Mouse (Mus musculus): ENCODE data around the gene Atxn10. TPM values are rescaled to one million over a fixed set of nuclear protein-coding genes. Genes with fewer than 3 reads are reported as not detected.

Atxn10 gene
- polyA plus RNA-seq (2015; fragmentation: Nextera tagmentation; extraction: Ambion mirVana), result 283 and 286 TPM in 2 replicates

GRCm38 (mm10) chr15:85335671-85336300, at the start of gene Atxn10:
Gene Atxn10, plus strand, starts transcription at chr15:85336245.
- peak; percentile 8; the same call in 1 of the 2 replicates for ATAC-seq (ENCODE audit: insufficient number of reproducible peaks, low FRiP score, low TSS enrichment, low read depth)
- H3K36me3 ChIP-seq, result no peaks in the 10 kb centered on the region
- 11% methylated on average over 13 of the region's 19 CpGs for WGBS
- no peaks in the 10 kb centered on the region for H3K9me3 ChIP-seq
- H3K4me1 ChIP-seq, result peaks cover 13% of the 10 kb centered on the region
- no peaks in the 10 kb centered on the region for H3K27me3 ChIP-seq
- H3K9ac ChIP-seq, result peak within 1 kb of the TSS; percentile 68
- H3K4me3 ChIP-seq, result peak within 1 kb of the TSS; percentile 79
- H3K4me2 ChIP-seq, result peak within 1 kb of the TSS; percentile 57
- peak within 1 kb of the TSS; percentile 99 for H3K27ac ChIP-seq

GRCm38 (mm10) chr15:85294632-85295031, 41.4 kb upstream of the Atxn10 start:
- Histone ChIP-seq H3K36me3 (no peaks in the 10 kb centered on the region), H3K4me1 (peaks cover 29% of the 10 kb centered on the region), H3K27me3 (no peaks in the 10 kb centered on the region), H3K4me3 (no peak overlapping the region), H3K9me3 (no peaks in the 10 kb centered on the region), H3K9ac (no peak overlapping the region), H3K4me2 (no peak overlapping the region), H3K27ac (no peak overlapping the region)
- ATAC-seq (ENCODE audit: insufficient number of reproducible peaks, low FRiP score, low TSS enrichment, low read depth), result no peak
- WGBS, result 85% methylated on average over 3 of the region's 3 CpGs

- Histone ChIP-seq H3K4me3 (no peak overlapping the region), H3K4me1 (peaks cover 29% of the 10 kb centered on the region), H3K27me3 (no peaks in the 10 kb centered on the region), H3K27ac (no peak overlapping the region), H3K9me3 (no peaks in the 10 kb centered on the region), H3K36me3 (no peaks in the 10 kb centered on the region), H3K4me2 (no peak overlapping the region), H3K9ac (no peak overlapping the region)
- no peak for ATAC-seq (ENCODE audit: insufficient number of reproducible peaks, low FRiP score, low TSS enrichment, low read depth)
- WGBS, result 58% methylated on average over 8 of the region's 8 CpGs
Measured at GRCm38 (mm10) chr15:85295544-85295943, 40.5 kb upstream of the Atxn10 start.

- Histone ChIP-seq H3K4me1 (peaks cover 29% of the 10 kb centered on the region), H3K4me3 (no peak overlapping the region), H3K27me3 (no peaks in the 10 kb centered on the region), H3K36me3 (no peaks in the 10 kb centered on the region), H3K9ac (no peak overlapping the region), H3K9me3 (no peaks in the 10 kb centered on the region), H3K4me2 (no peak overlapping the region), H3K27ac (no peak overlapping the region)
- 52% methylated on average over 2 of the region's 2 CpGs for WGBS
- no peak for ATAC-seq (ENCODE audit: insufficient number of reproducible peaks, low FRiP score, low TSS enrichment, low read depth)
Measured at GRCm38 (mm10) chr15:85295977-85296376, 40.1 kb upstream of the Atxn10 start.

- Histone ChIP-seq H3K27me3 (no peaks in the 10 kb centered on the region), H3K36me3 (no peaks in the 10 kb centered on the region), H3K4me1 (peaks cover 29% of the 10 kb centered on the region), H3K9ac (no peak overlapping the region), H3K4me2 (no peak overlapping the region), H3K4me3 (no peak overlapping the region), H3K27ac (no peak overlapping the region), H3K9me3 (no peaks in the 10 kb centered on the region)
- no peak for ATAC-seq (ENCODE audit: insufficient number of reproducible peaks, low FRiP score, low TSS enrichment, low read depth)
- 86% methylated on average over 3 of the region's 3 CpGs for WGBS
Measured at GRCm38 (mm10) chr15:85296538-85296937, 39.5 kb upstream of the Atxn10 start.

GRCm38 (mm10) chr15:85298167-85298781, 37.8 kb upstream of the Atxn10 start:
- ATAC-seq (ENCODE audit: insufficient number of reproducible peaks, low FRiP score, low TSS enrichment, low read depth), result no peak
- H3K36me3 ChIP-seq, result no peaks in the 10 kb centered on the region
- H3K27me3 ChIP-seq, result no peaks in the 10 kb centered on the region
- peak overlapping the region; percentile 32 for H3K4me2 ChIP-seq
- H3K9me3 ChIP-seq, result no peaks in the 10 kb centered on the region
- H3K4me1 ChIP-seq, result peaks cover 29% of the 10 kb centered on the region
- 0 out of 2 replicates have a peak overlapping the region, but pooled peaks have one; percentile 4 for H3K4me3 ChIP-seq
- H3K27ac ChIP-seq, result peak overlapping the region; percentile 59
- no peak overlapping the region; the same call in 1 of the 2 replicates for H3K9ac ChIP-seq
- WGBS, result 16% methylated on average over 17 of the region's 17 CpGs

- Histone ChIP-seq H3K9ac (no peak overlapping the region), H3K9me3 (no peaks in the 10 kb centered on the region), H3K36me3 (no peaks in the 10 kb centered on the region), H3K4me2 (0 out of 2 replicates have a peak overlapping the region, but pooled peaks have one; percentile 32), H3K27me3 (no peaks in the 10 kb centered on the region), H3K4me3 (no peak overlapping the region), H3K4me1 (peaks cover 29% of the 10 kb centered on the region), H3K27ac (peak overlapping the region; percentile 51; the same call in 1 of the 2 replicates)
- ATAC-seq (ENCODE audit: insufficient number of reproducible peaks, low FRiP score, low TSS enrichment, low read depth), result no peak
- 72% methylated on average over 9 of the region's 9 CpGs for WGBS
Measured at GRCm38 (mm10) chr15:85298946-85299345, 37.1 kb upstream of the Atxn10 start.

GRCm38 (mm10) chr15:85303241-85303640, 32.8 kb upstream of the Atxn10 start:
- H3K4me3 ChIP-seq, result no peak overlapping the region
- H3K4me2 ChIP-seq, result no peak overlapping the region
- H3K27me3 ChIP-seq, result no peaks in the 10 kb centered on the region
- H3K27ac ChIP-seq, result no peak overlapping the region
- peaks cover 11% of the 10 kb centered on the region for H3K4me1 ChIP-seq
- ATAC-seq (ENCODE audit: insufficient number of reproducible peaks, low FRiP score, low TSS enrichment, low read depth), result no peak
- H3K9me3 ChIP-seq, result no peaks in the 10 kb centered on the region
- H3K9ac ChIP-seq, result no peak overlapping the region
- 79% methylated on average over 4 of the region's 4 CpGs for WGBS
- no peaks in the 10 kb centered on the region for H3K36me3 ChIP-seq

GRCm38 (mm10) chr15:85303976-85304375, 32.1 kb upstream of the Atxn10 start:
- no peak for ATAC-seq (ENCODE audit: insufficient number of reproducible peaks, low FRiP score, low TSS enrichment, low read depth)
- Histone ChIP-seq H3K36me3 (no peaks in the 10 kb centered on the region), H3K9ac (no peak overlapping the region), H3K4me2 (no peak overlapping the region), H3K27me3 (no peaks in the 10 kb centered on the region), H3K9me3 (no peaks in the 10 kb centered on the region), H3K4me1 (peaks cover 3% of the 10 kb centered on the region), H3K4me3 (no peak overlapping the region), H3K27ac (no peak overlapping the region)
- 87% methylated on average over 4 of the region's 4 CpGs for WGBS

- Histone ChIP-seq H3K9ac (no peak overlapping the region), H3K36me3 (no peaks in the 10 kb centered on the region), H3K4me1 (no peaks in the 10 kb centered on the region), H3K9me3 (no peaks in the 10 kb centered on the region), H3K27ac (no peak overlapping the region), H3K27me3 (no peaks in the 10 kb centered on the region), H3K4me2 (no peak overlapping the region), H3K4me3 (no peak overlapping the region)
- ATAC-seq (ENCODE audit: insufficient number of reproducible peaks, low FRiP score, low TSS enrichment, low read depth), result no peak
- 87% methylated on average over 2 of the region's 2 CpGs for WGBS
Measured at GRCm38 (mm10) chr15:85307061-85307660, 28.9 kb upstream of the Atxn10 start.

GRCm38 (mm10) chr15:85311058-85311657, 24.9 kb upstream of the Atxn10 start:
- Histone ChIP-seq H3K27me3 (peaks cover 10% of the 10 kb centered on the region; the same call in 1 of the 2 replicates), H3K9ac (no peak overlapping the region), H3K36me3 (no peaks in the 10 kb centered on the region), H3K4me1 (peaks cover 2% of the 10 kb centered on the region; the same call in 1 of the 2 replicates), H3K4me3 (no peak overlapping the region), H3K9me3 (no peaks in the 10 kb centered on the region), H3K27ac (no peak overlapping the region), H3K4me2 (no peak overlapping the region)
- no peak for ATAC-seq (ENCODE audit: insufficient number of reproducible peaks, low FRiP score, low TSS enrichment, low read depth)
- 74% methylated on average over 10 of the region's 10 CpGs for WGBS
